ENCODE assay signal across 24 mouse cellular contexts in the genomic region with DNA sequence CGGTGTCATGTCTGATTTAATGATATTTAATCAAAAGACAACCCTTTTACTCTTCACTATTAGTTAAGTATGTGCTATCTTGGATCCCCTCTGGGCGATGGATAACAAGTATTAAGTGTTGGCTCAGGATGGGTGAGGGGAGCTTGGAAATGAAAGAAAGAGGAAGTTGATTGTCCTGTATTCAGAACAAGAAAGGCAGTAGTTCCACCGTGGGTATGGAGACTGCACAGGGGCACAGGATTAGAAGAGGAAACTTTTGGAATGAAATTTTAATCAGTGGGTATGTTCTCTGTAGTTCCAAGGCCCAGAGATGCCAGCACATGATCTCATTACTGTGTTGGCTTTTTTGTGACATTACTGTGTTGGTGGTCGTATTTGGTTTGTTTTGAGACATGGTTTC. TPM values are rescaled to one million over a fixed set of nuclear protein-coding genes. Genes with fewer than 3 reads are reported as not detected.
A peak's percentile ranks its signal among the peaks of the same experiment; 100 is the strongest.
DNase-seq lines count a peak whose midpoint lies in the region; ATAC-seq and TF ChIP-seq lines count a peak whose summit lies in the region.
"Had no signal": no experiment of that assay in that cellular context is flagged by ENCODE, and none has a peak within 500 bp of the region (broad histone marks: within the 10 kb centered on the region; RNA-seq: fewer than 3 reads in every experiment).

No protein-coding gene starts in this region.

- no peak for TF ChIP-seq EP300 in liver, embryonic 14.5 days (IDR thresholded peaks at IDR 0.05; ENCODE audit: low read depth)

- ATAC-seq in hindbrain, embryonic 12.5 days (ENCODE audit: low FRiP score) = no peak
- ATAC-seq in G1E (ENCODE audit: extremely low read depth, insufficient number of reproducible peaks, low FRiP score, poor library complexity, severe bottlenecking) = no peak
- ATAC-seq in liver, embryonic 14.5 days (ENCODE audit: insufficient read depth) = no peak
- ATAC-seq: inflammation-experienced regulatory T-cells, adult 6 months; midbrain, embryonic 16.5 days had no signal

- TF ChIP-seq POLR2A in cerebellum, adult 2 months (IDR thresholded peaks at IDR 0.05; ENCODE audit: borderline replicate concordance, insufficient read depth, low read length) = no peak

- H3K4me3 ChIP-seq in hindbrain, embryonic 10.5 days = peak overlapping the region; percentile 77; the same call in 1 of the 2 replicates
- H3K4me3 ChIP-seq in hindbrain, embryonic 12.5 days = no peak overlapping the region
- H3K4me3 ChIP-seq in G1E (ENCODE audit: low read depth, low read length) = no peak overlapping the region; the same call in 1 of the 2 replicates
- no peak overlapping the region for H3K4me3 ChIP-seq in liver, embryonic 14.5 days (ENCODE audit: insufficient read depth in 1 of 2, low read depth in 2 of 2, low read length in 2 of 2)
- no peak overlapping the region for H3K4me3 ChIP-seq in cerebellum, adult 2 months (replicated peaks; ENCODE audit: insufficient read depth, low read depth, low read length)

- H3K9me3 ChIP-seq in hindbrain, embryonic 10.5 days = peaks cover 6% of the 10 kb centered on the region
- H3K9me3 ChIP-seq in hindbrain, embryonic 12.5 days (replicated peaks) = peaks cover 5% of the 10 kb centered on the region; the same call in 1 of the 2 replicates
- H3K9me3 ChIP-seq in G1E (replicated peaks) = peaks cover 8% of the 10 kb centered on the region
- H3K9me3 ChIP-seq in liver, embryonic 14.5 days (ENCODE audit: control insufficient read depth, low read length) = peaks cover 4% of the 10 kb centered on the region
- H3K9me3 ChIP-seq: embryonic facial prominence, embryonic 15.5 days had no signal

- no peak overlapping the region for H3K9ac ChIP-seq in hindbrain, embryonic 12.5 days
- H3K9ac ChIP-seq in liver, embryonic 14.5 days (replicated peaks) = no peak overlapping the region

- peaks cover 15% of the 10 kb centered on the region for H3K36me3 ChIP-seq in hindbrain, embryonic 10.5 days
- H3K36me3 ChIP-seq in hindbrain, embryonic 12.5 days = 0 out of 2 replicates have a peak, but pooled peaks cover 3% of the 10 kb centered on the region
- peaks cover 13% of the 10 kb centered on the region for H3K36me3 ChIP-seq in G1E (replicated peaks)
- no peaks in the 10 kb centered on the region; the same call in 1 of the 2 replicates for H3K36me3 ChIP-seq in liver, embryonic 14.5 days (replicated peaks; ENCODE audit: control insufficient read depth, insufficient read depth, low read depth)
- H3K36me3 ChIP-seq: embryonic facial prominence, embryonic 15.5 days had no signal

- peak overlapping the region; percentile 99 for H3K27ac ChIP-seq in hindbrain, embryonic 10.5 days
- H3K27ac ChIP-seq in hindbrain, embryonic 12.5 days = no peak overlapping the region
- H3K27ac ChIP-seq in liver, embryonic 14.5 days = no peak overlapping the region
- H3K27ac ChIP-seq in cerebellum, adult 2 months (ENCODE audit: insufficient read depth, low read length) = no peak overlapping the region

- H3K27me3 ChIP-seq in hindbrain, embryonic 10.5 days (ENCODE audit: insufficient read depth, poor library complexity, severe bottlenecking) = no peaks in the 10 kb centered on the region
- H3K27me3 ChIP-seq in hindbrain, embryonic 12.5 days = no peaks in the 10 kb centered on the region
- H3K27me3 ChIP-seq in G1E (ENCODE audit: insufficient read depth, low read length) = peaks cover 4% of the 10 kb centered on the region; the same call in 1 of the 2 replicates
- H3K27me3 ChIP-seq in liver, embryonic 14.5 days (ENCODE audit: control insufficient read depth, insufficient read depth, low read length) = no peaks in the 10 kb centered on the region
- H3K27me3 ChIP-seq in cerebellum, adult 2 months (ENCODE audit: control insufficient read depth, insufficient read depth, low read length) = no peaks in the 10 kb centered on the region
- H3K27me3 ChIP-seq: embryonic facial prominence, embryonic 15.5 days had no signal

- WGBS in hindbrain, embryonic 10.5 days = 78% methylated on average over 4 of the region's 4 CpGs
- 76% methylated on average over 4 of the region's 4 CpGs for WGBS in hindbrain, embryonic 12.5 days
- 46% methylated on average over 4 of the region's 4 CpGs for WGBS in liver, embryonic 14.5 days (ENCODE audit: insufficient replicate concordance)
- WGBS in cerebellum, adult 2 months = 85% methylated on average over 4 of the region's 4 CpGs

- no peak for DNase-seq in hindbrain, embryonic 10.5 days (ENCODE audit: low spot score)
- peak; percentile 54 for DNase-seq in A20 (ENCODE audit: low read depth, low spot score)
- DNase-seq in G1E (ENCODE audit: low spot score) = peak; percentile 53
- DNase-seq in liver, embryonic 14.5 days (ENCODE audit: low read depth in 3 of 3, low spot score in 3 of 3) = no peak
- DNase-seq in cerebellum, adult 2 months = no peak
- no peak for DNase-seq in urinary bladder, adult 18-20 months (ENCODE audit: low spot score in 2 of 2)
- DNase-seq in adrenal gland, postnatal 36 days = no peak
- DNase-seq: cerebellum, postnatal 14 days; heart, postnatal 4 days; kidney, adult 2 months; kidney, postnatal 10 days; left cerebral cortex, postnatal 4 days; thymus, adult 2 months had no signal

- peaks cover 25% of the 10 kb centered on the region for H3K4me1 ChIP-seq in hindbrain, embryonic 10.5 days (replicated peaks)
- peaks cover 19% of the 10 kb centered on the region for H3K4me1 ChIP-seq in hindbrain, embryonic 12.5 days
- H3K4me1 ChIP-seq in G1E (ENCODE audit: insufficient read depth, low read depth, low read length) = peaks cover 35% of the 10 kb centered on the region
- H3K4me1 ChIP-seq in liver, embryonic 14.5 days (replicated peaks; ENCODE audit: control insufficient read depth in 2 of 2, insufficient read depth in 2 of 2, low read length in 1 of 2) = peaks cover 16 to 25% of the 10 kb centered on the region in 2 experiments
- H3K4me1 ChIP-seq in cerebellum, adult 2 months (ENCODE audit: control insufficient read depth, insufficient read depth, low read length) = peaks cover 6% of the 10 kb centered on the region; the same call in 1 of the 2 replicates

- H3K4me2 ChIP-seq in hindbrain, embryonic 12.5 days (replicated peaks) = no peak overlapping the region
- H3K4me2 ChIP-seq in liver, embryonic 14.5 days (ENCODE audit: low read depth) = peak overlapping the region; percentile 83; the same call in 1 of the 2 replicates

- no peak for TF ChIP-seq CTCF in G1E (IDR thresholded peaks at IDR 0.05; ENCODE audit: low read depth, low read length)
- no peak for TF ChIP-seq CTCF in liver, embryonic 14.5 days (IDR thresholded peaks at IDR 0.05; ENCODE audit: low read depth)
- no peak for TF ChIP-seq CTCF in cerebellum, adult 2 months (IDR thresholded peaks at IDR 0.05; ENCODE audit: borderline replicate concordance, insufficient read depth, low read depth, low read length)

RNA-seq across cellular contexts. Expression of a gene that starts 1.0 kb away (rescaled TPM):
- 103 and 111 TPM in 2 replicates for polyA plus RNA-seq in hindbrain, embryonic 10.5 days (2016; fragmentation: Nextera tagmentation; extraction: Ambion mirVana)
- 120 and 122 TPM in 2 replicates for polyA plus RNA-seq in hindbrain, embryonic 12.5 days (2016; fragmentation: Nextera tagmentation; extraction: Ambion mirVana)
- total RNA-seq in G1E (2014; fragmentation: Nextera tagmentation) (47.3 and 66.3 TPM in 2 replicates), G1E (2017) (42.7 and 51.0 TPM in 2 replicates)
- 91.6 and 123 TPM in 2 replicates for polyA plus RNA-seq in G1E (2012)
- polyA plus RNA-seq in liver, embryonic 14.5 days (2012; rRNA removed) = 22.7 and 30.4 TPM in 2 replicates
- polyA plus RNA-seq in liver, embryonic 14.5 days (2014; fragmentation: Nextera tagmentation; extraction: Ambion mirVana) = 53.9 and 55.3 TPM in 2 replicates
- 43.7 and 45.8 TPM in 2 replicates for polyA plus RNA-seq in cerebellum, adult 2 months (2012; rRNA removed)
- 10 to 100 TPM; 54.8 to 60.0 TPM for total RNA-seq in adrenal gland, postnatal 36 days (2021)

RNA-seq across cellular contexts. Expression of a gene that starts 7.1 kb away (rescaled TPM):
- 0.16 and 0.26 TPM in 2 replicates for polyA plus RNA-seq in hindbrain, embryonic 10.5 days (2016; fragmentation: Nextera tagmentation; extraction: Ambion mirVana)
- not detected in 2 replicates for polyA plus RNA-seq in hindbrain, embryonic 12.5 days (2016; fragmentation: Nextera tagmentation; extraction: Ambion mirVana)
- total RNA-seq in G1E (2014; fragmentation: Nextera tagmentation) = 0.73 TPM in 1 of 2 replicates, not detected in the other
- not detected in 2 replicates for total RNA-seq in G1E (2017)
- polyA plus RNA-seq in G1E (2012) = 0.23 and 0.29 TPM in 2 replicates
- polyA plus RNA-seq in liver, embryonic 14.5 days (2012; rRNA removed) = 0.23 and 0.32 TPM in 2 replicates
- polyA plus RNA-seq in liver, embryonic 14.5 days (2014; fragmentation: Nextera tagmentation; extraction: Ambion mirVana) = 0.14 and 0.45 TPM in 2 replicates
- not detected in 2 replicates for polyA plus RNA-seq in cerebellum, adult 2 months (2012; rRNA removed)
- total RNA-seq in adrenal gland, postnatal 36 days (2021) = not detected
- total RNA-seq: adrenal gland, adult 18-20 months; gastrocnemius, adult 18-20 months; granulocyte monocyte progenitor cell, adult 5-6 weeks; heart, postnatal 4 days; layer of hippocampus, adult 18-20 months; left cerebral cortex, adult 18-20 months; left cerebral cortex, postnatal 4 days; liver, adult 2 months had no signal
- polyA plus RNA-seq: heart, embryonic 14.5 days; inflammation-experienced regulatory T-cells, adult 6 months; liver, adult 2 months; midbrain, embryonic 16.5 days had no signal

RNA-seq across cellular contexts. Expression of a gene that starts 35.6 kb away (rescaled TPM):
- polyA plus RNA-seq in hindbrain, embryonic 10.5 days (2016; fragmentation: Nextera tagmentation; extraction: Ambion mirVana) = 0.07 and 0.31 TPM in 2 replicates
- polyA plus RNA-seq in hindbrain, embryonic 12.5 days (2016; fragmentation: Nextera tagmentation; extraction: Ambion mirVana) = 0.10 and 0.13 TPM in 2 replicates
- total RNA-seq in G1E (2014; fragmentation: Nextera tagmentation) (not detected in 2 replicates), G1E (2017) (0.11 and 0.12 TPM in 2 replicates)
- polyA plus RNA-seq in G1E (2012) = not detected in 2 replicates
- polyA plus RNA-seq in liver, embryonic 14.5 days (2012; rRNA removed) = 0.06 TPM in 2 replicates
- polyA plus RNA-seq in liver, embryonic 14.5 days (2014; fragmentation: Nextera tagmentation; extraction: Ambion mirVana) = 0.03 and 0.14 TPM in 2 replicates
- polyA plus RNA-seq in cerebellum, adult 2 months (2012; rRNA removed) = 0.36 and 0.74 TPM in 2 replicates
- total RNA-seq in adrenal gland, postnatal 36 days (2021) = not detected
- total RNA-seq: adrenal gland, adult 18-20 months; gastrocnemius, adult 18-20 months had no signal

RNA-seq across cellular contexts. Expression of a gene that starts 57.0 kb away (rescaled TPM):
- polyA plus RNA-seq in hindbrain, embryonic 10.5 days (2016; fragmentation: Nextera tagmentation; extraction: Ambion mirVana) = 131 and 133 TPM in 2 replicates
- polyA plus RNA-seq in hindbrain, embryonic 12.5 days (2016; fragmentation: Nextera tagmentation; extraction: Ambion mirVana) = 150 and 152 TPM in 2 replicates
- total RNA-seq in G1E (2014; fragmentation: Nextera tagmentation) = 206 and 234 TPM in 2 replicates
- total RNA-seq in G1E (2017) = 73.5 and 82.7 TPM in 2 replicates
- polyA plus RNA-seq in G1E (2012) = 97.6 and 107 TPM in 2 replicates
- 24.5 and 31.8 TPM in 2 replicates for polyA plus RNA-seq in liver, embryonic 14.5 days (2012; rRNA removed)
- 29.2 and 32.7 TPM in 2 replicates for polyA plus RNA-seq in liver, embryonic 14.5 days (2014; fragmentation: Nextera tagmentation; extraction: Ambion mirVana)
- 82.8 and 86.7 TPM in 2 replicates for polyA plus RNA-seq in cerebellum, adult 2 months (2012; rRNA removed)
- total RNA-seq in adrenal gland, postnatal 36 days (2021) = 10 to 100 TPM; 53.4 to 55.9 TPM

Comparison
In these comparisons a context has a peak if more than half of its experiments do, and no peak if none do; other contexts are left out.
1. DNase-seq: peak in A20 (single experiment) and G1E (single experiment); none in hindbrain, embryonic 10.5 days (single experiment), liver, embryonic 14.5 days (0 of 3), cerebellum, adult 2 months (0 of 2), urinary bladder, adult 18-20 months (0 of 2) and adrenal gland, postnatal 36 days (0 of 2).